Mouse (Mus musculus) erythroblast, embryonic 14.5 days (primary cell): ENCODE data around the gene Ptprt. TPM values are rescaled to one million over a fixed set of nuclear protein-coding genes. Genes with fewer than 3 reads are reported as not detected.

Experiments
- H3K27me3 ChIP-seq: 2 replicates; pipeline ENCODE4 v1.6.1; 2012; ENCODE audit warnings: inconsistent platforms; ENCODE audit not compliant: control insufficient read depth
- H3K36me3 ChIP-seq: 2 replicates; pipeline ENCODE4 v1.6.1; 2012; ENCODE audit warnings: mild to moderate bottlenecking, inconsistent platforms; ENCODE audit not compliant: control insufficient read depth
- H3K4me1 ChIP-seq: 2 replicates; pipeline ENCODE4 v1.6.1; 2012; ENCODE audit warnings: inconsistent platforms; ENCODE audit not compliant: control insufficient read depth
- H3K4me3 ChIP-seq: replicated peaks from 2 replicates; pipeline ENCODE3; 2012; ENCODE audit warnings: moderate library complexity, mild to moderate bottlenecking, inconsistent platforms
- H3K9me3 ChIP-seq: 2 replicates; pipeline ENCODE4 v1.6.1; 2012; ENCODE audit warnings: low read length, inconsistent platforms, mixed read lengths; ENCODE audit not compliant: control insufficient read depth
- GATA1 ChIP-seq: IDR thresholded peaks from 2 replicates; pipeline ENCODE4 v1.6.1; 2012; ENCODE audit warnings: low read length, inconsistent platforms, mixed read lengths
- TAL1 ChIP-seq: IDR thresholded peaks from 3 replicates; pipeline ENCODE4 v1.6.1; 2012; ENCODE audit warnings: low read length, inconsistent platforms, mixed read lengths
- polyA plus RNA-seq: library from polyadenylated mRNA; stranded (reverse); fragments of >175 nt; gene quantifications from 2 replicates; pipeline ENCODE4 v1.2.3, GENCODE M21; 2012

Ptprt gene
- polyA plus RNA-seq, 1 experiment: not detected

GRCm38 (mm10) chr2:161600206-161600808 is 1060.6 kb downstream of the Ptprt start:
- TF ChIP-seq TAL1: no peak
- TF ChIP-seq GATA1: no peak
- H3K4me1 ChIP-seq: no peaks in the 10 kb centered on the region
- H3K4me3 ChIP-seq: no peak overlapping the region
- no peaks in the 10 kb centered on the region for H3K36me3 ChIP-seq
- no peaks in the 10 kb centered on the region for H3K9me3 ChIP-seq
- no peaks in the 10 kb centered on the region for H3K27me3 ChIP-seq

GRCm38 (mm10) chr2:161593391-161594152 is 1067.4 kb downstream of the Ptprt start:
- H3K4me3 ChIP-seq: no peak overlapping the region
- H3K27me3 ChIP-seq: no peaks in the 10 kb centered on the region
- no peak for TF ChIP-seq GATA1
- H3K36me3 ChIP-seq: no peaks in the 10 kb centered on the region
- H3K9me3 ChIP-seq: peaks cover 5% of the 10 kb centered on the region
- H3K4me1 ChIP-seq: no peaks in the 10 kb centered on the region

DNA sequence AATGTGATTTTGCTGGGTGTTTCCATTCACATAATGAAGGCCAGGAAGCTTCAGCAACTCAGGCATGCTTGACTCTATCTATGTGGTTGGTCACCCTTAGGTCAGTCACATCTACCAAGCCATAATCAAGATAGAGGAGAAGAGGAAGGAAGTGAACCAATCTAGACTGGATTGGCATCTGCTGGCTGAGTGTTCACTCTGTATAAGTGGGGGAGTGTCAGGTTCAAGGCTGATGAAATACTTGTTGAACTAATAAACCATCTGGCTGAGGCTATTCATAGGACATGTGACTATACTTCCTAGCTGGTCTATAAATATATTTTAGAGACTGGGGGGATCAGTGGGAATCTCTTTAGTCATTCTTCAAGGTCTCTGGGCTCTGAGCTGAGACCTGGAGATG is 1086.5 kb downstream of the Ptprt start:
- Histone ChIP-seq H3K4me1 (no peaks in the 10 kb centered on the region), H3K4me3 (no peak overlapping the region), H3K36me3 (no peaks in the 10 kb centered on the region), H3K9me3 (no peaks in the 10 kb centered on the region; the same call in 1 of the 2 replicates), H3K27me3 (no peaks in the 10 kb centered on the region)
- no peak for TF ChIP-seq TAL1
- no peak for TF ChIP-seq GATA1

GRCm38 (mm10) chr2:161572201-161572600 is 1088.7 kb downstream of the Ptprt start:
- Histone ChIP-seq H3K27me3 (no peaks in the 10 kb centered on the region), H3K4me3 (no peak overlapping the region), H3K4me1 (no peaks in the 10 kb centered on the region), H3K9me3 (no peaks in the 10 kb centered on the region; the same call in 1 of the 2 replicates), H3K36me3 (no peaks in the 10 kb centered on the region)
- TF ChIP-seq GATA1: no peak
- no peak for TF ChIP-seq TAL1

DNA sequence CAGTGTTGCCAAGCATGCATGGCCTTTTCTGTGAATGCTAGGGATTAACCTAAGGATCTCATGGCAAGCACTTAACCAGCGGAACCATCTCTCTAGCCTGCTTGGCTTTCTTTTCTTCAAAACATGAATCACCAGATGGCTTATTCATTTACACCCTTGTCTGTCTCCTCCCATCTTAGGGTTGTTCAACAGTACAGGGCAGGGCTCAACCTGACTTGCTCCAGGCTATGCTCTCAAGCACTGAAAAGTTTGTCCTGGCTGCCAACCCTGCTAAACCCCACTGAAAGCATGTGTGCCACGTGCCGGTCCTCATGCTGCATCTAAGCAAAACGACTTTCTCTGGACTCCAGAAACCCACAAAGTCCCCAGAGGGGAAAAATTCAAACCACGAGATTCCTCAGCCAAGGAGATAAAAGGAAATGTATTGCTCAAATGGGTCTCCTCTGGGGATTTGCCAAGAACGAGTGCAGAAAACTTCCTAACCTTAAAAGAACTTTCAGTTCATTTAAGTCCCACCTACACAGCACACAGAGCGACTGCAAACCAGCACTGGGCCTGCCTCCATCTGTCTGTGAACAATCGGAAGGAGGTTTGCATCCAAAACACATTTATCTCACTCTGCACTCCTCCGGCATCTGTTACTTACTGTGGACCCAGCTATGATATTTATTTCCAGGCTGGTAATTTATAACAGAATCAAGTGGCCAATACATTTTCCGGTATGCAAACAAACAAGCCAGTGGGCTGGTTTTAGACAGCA is 1090.5 kb downstream of the Ptprt start:
- Histone ChIP-seq H3K36me3 (no peaks in the 10 kb centered on the region), H3K9me3 (no peaks in the 10 kb centered on the region; the same call in 1 of the 2 replicates), H3K27me3 (no peaks in the 10 kb centered on the region), H3K4me3 (no peak overlapping the region), H3K4me1 (no peaks in the 10 kb centered on the region)
- no peak for TF ChIP-seq TAL1
- no peak for TF ChIP-seq GATA1

DNA sequence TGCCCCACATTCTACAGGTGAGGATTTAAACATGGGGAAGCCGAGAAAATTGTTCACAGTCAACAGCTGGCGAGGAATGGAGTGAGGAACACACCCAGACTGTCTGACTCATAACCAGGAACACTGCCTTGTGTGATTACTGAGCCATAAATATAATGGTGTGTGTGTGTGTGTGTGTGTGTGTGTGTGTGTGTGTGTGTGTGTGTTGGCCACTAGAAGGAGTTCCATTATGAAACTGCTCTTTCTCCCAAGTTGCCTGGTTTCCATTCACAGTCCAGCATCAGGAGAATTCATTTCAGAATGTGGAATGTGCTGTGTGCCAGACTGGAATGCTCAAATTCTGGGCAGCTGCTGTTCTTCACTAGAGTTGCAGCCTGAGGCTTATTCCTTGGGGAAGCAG is 1099.4 kb downstream of the Ptprt start:
- no peak for TF ChIP-seq TAL1
- TF ChIP-seq GATA1: no peak
- peaks cover 14% of the 10 kb centered on the region for H3K9me3 ChIP-seq
- H3K4me1 ChIP-seq: no peaks in the 10 kb centered on the region
- H3K36me3 ChIP-seq: no peaks in the 10 kb centered on the region
- no peaks in the 10 kb centered on the region for H3K27me3 ChIP-seq
- H3K4me3 ChIP-seq: no peak overlapping the region

- Histone ChIP-seq H3K27me3 (no peaks in the 10 kb centered on the region), H3K9me3 (peaks cover 12% of the 10 kb centered on the region)
- TF ChIP-seq TAL1: no peak
Measured at GRCm38 (mm10) chr2:161557874-161558273, 1103.1 kb downstream of the Ptprt start.

GRCm38 (mm10) chr2:161553651-161554050 is 1107.3 kb downstream of the Ptprt start:
- Histone ChIP-seq H3K27me3 (no peaks in the 10 kb centered on the region), H3K36me3 (no peaks in the 10 kb centered on the region), H3K4me3 (no peak overlapping the region), H3K4me1 (no peaks in the 10 kb centered on the region), H3K9me3 (peaks cover 10% of the 10 kb centered on the region; the same call in 1 of the 2 replicates)
- TF ChIP-seq GATA1 (no peak), TAL1 (no peak)

More at GRCm38 (mm10) chr2:161557874-161558273, 1103.1 kb downstream of the Ptprt start:
- Histone ChIP-seq H3K4me3 (no peak overlapping the region), H3K4me1 (no peaks in the 10 kb centered on the region), H3K36me3 (no peaks in the 10 kb centered on the region)

DNA sequence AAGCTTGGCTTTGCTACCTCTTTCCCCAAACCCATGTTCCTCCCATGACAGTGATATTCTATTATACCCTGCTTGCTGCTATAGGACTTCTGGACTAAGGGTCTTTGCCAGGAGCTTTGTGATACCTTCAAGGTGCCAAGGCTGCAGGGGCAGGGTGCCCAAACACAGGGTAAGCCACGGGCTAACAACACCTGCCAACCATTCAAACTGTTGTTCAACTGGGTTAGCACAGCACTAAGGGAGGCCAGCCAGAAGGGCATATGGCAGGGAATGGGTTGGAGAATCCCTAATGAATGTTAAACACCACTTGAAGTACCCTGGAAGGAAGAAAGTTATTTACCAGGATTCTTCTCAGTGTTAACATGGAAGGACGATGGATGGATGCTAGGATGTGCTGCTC is 1108.9 kb downstream of the Ptprt start:
- no peaks in the 10 kb centered on the region for H3K4me1 ChIP-seq
- no peak overlapping the region for H3K4me3 ChIP-seq
- H3K9me3 ChIP-seq: peaks cover 5% of the 10 kb centered on the region
- no peaks in the 10 kb centered on the region for H3K36me3 ChIP-seq
- TF ChIP-seq GATA1 (no peak), TAL1 (no peak)
- H3K27me3 ChIP-seq: no peaks in the 10 kb centered on the region
